Mouse (Mus musculus) thymus, postnatal 0 days (tissue): ENCODE data around the gene Clasp2. TPM values are rescaled to one million over a fixed set of nuclear protein-coding genes. Genes with fewer than 3 reads are reported as not detected.

Source experiments
- DNase-seq: peaks from one replicate; pipeline ENCODE4 v3.0.0-alpha.2; 2015; ENCODE audit warnings: low spot score
- polyA plus RNA-seq: library from polyadenylated mRNA; unstranded; fragments of >200 nt; fragmentation: Nextera tagmentation; extraction: Ambion mirVana; gene quantifications from 2 replicates; pipeline ENCODE4 v1.2.1, GENCODE M21; 2015

Gene Clasp2
- polyA plus RNA-seq, 1 experiment from 2014 or later, result 21.0 TPM

- peak; percentile 97 for DNase-seq
These were observed 189.5 kb downstream of the Clasp2 start, which contains the start of gene Ubp1 for GRCm38 (mm10) chr9:113930534-113931374. TSS of gene Ubp1 (plus strand) at chr9:113930934.

GRCm38 (mm10) chr9:113931375-113932099 is 190.3 kb downstream of the Clasp2 start:
- peak; percentile 34 for DNase-seq

GRCm38 (mm10) chr9:113932100-113932470 is 190.8 kb downstream of the Clasp2 start:
- peak; percentile 19 for DNase-seq

- DNase-seq, result no peak
These were observed 191.2 kb downstream of the Clasp2 start for GRCm38 (mm10) chr9:113932501-113932900.

- no peak for DNase-seq
These were observed 194.4 kb downstream of the Clasp2 start for GRCm38 (mm10) chr9:113935638-113936037.

GRCm38 (mm10) chr9:113939063-113939850 is 198.0 kb downstream of the Clasp2 start:
- no peak for DNase-seq

GRCm38 (mm10) chr9:113941103-113941805 is 200.0 kb downstream of the Clasp2 start:
- no peak for DNase-seq

- DNase-seq, result no peak
These were observed 202.1 kb downstream of the Clasp2 start for GRCm38 (mm10) chr9:113943372-113943771.

GRCm38 (mm10) chr9:113947216-113947615 is 205.9 kb downstream of the Clasp2 start:
- DNase-seq, result no peak

GRCm38 (mm10) chr9:113957777-113958176 is 216.5 kb downstream of the Clasp2 start:
- no peak for DNase-seq

- no peak for DNase-seq
These were observed 222.4 kb downstream of the Clasp2 start for GRCm38 (mm10) chr9:113963718-113964117.

- DNase-seq, result no peak
These were observed 223.1 kb downstream of the Clasp2 start for GRCm38 (mm10) chr9:113964415-113964814.

GRCm38 (mm10) chr9:113966838-113967237 is 225.6 kb downstream of the Clasp2 start:
- no peak for DNase-seq

- DNase-seq, result no peak
These were observed 227.7 kb downstream of the Clasp2 start for GRCm38 (mm10) chr9:113968967-113969366.

Other genes starting within 250 kb of the Clasp2 start
- gene Pdcd6ip, start 33.2 kb upstream of the Clasp2 start, polyA plus RNA-seq, result 84.8 and 92.5 TPM in 2 replicates
- 22.3 and 27.6 TPM in 2 replicates for gene Ubp1, start 189.5 kb downstream of the Clasp2 start, polyA plus RNA-seq